Mouse (Mus musculus) ovary, postnatal 36 days (tissue): ENCODE measurements around the gene Lyz2.
"Not testable (repeated sequence)": the region's sequence is repeated elsewhere in the genome, so short reads cannot be mapped to it uniquely, and the experiment has no call there.

Source experiments
- DNase-seq: peaks from one replicate; pipeline ENCODE4 v3.0.0; 2022; ENCODE audit warnings: low spot score, mixed read lengths

The Lyz2 gene

DNA sequence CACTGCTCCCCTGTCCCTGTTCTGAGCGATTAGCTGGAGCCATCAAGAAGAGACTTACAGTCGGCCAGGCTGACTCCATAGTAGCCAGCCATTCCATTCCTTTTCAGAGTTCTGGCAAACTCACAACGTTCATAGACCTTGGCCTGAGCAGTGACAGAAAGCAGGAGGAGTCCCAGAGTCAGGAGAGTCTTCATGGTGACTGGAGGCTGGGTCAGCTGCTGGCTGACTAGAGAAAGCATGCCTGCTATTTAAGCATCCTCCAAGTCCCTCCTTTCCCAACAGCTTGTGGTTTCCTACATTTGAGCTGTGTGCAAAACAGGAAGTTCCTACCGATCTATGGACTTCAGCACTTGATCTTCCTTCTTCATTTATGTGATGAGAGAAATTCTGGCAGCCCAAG, at the start of gene Lyz2:
Gene Lyz2, minus strand, starts transcription at position 273 of the 400 bp plus-strand sequence.
- DNase-seq = no peak

DNA sequence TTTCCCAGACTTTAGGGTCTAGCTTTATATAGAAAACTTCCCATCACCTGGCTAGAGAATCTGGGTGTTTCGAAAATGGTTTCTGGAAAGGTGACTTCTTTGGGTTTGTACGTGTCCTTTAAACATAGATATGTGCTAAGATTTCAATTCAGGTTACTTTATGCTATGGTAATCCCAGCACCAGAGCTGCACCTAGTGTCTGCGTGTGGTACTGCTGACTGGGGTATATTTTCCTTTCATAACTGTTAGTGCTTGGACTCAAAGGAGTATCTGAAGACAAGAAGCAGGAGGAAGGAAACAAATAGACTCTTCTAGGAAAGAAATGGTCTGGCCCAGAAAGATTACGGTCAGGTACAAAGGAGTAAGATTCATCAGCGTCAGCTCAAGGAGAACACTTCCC, 48.4 kb upstream of the Lyz2 start:
- no peak for DNase-seq

DNA sequence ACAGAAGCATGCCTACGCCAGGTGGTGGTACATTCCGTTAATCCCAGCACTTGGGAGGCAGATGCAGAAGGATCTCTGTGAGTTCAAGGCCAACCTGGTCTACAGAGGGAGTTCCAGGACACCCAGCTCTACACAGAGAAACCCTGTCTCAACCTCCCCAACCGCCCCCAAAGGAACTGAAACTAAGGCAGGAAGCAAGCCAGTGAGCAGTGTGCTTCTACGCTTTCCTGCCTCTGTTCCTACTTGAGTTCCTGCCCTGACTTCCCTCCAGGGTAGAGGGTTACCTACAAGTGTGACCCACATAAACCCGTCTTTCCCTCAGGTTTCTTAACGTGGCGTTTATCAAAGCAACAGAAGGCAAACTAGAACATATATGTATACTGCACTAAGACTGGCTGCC, 41.7 kb upstream of the Lyz2 start:
- no peak for DNase-seq

DNA sequence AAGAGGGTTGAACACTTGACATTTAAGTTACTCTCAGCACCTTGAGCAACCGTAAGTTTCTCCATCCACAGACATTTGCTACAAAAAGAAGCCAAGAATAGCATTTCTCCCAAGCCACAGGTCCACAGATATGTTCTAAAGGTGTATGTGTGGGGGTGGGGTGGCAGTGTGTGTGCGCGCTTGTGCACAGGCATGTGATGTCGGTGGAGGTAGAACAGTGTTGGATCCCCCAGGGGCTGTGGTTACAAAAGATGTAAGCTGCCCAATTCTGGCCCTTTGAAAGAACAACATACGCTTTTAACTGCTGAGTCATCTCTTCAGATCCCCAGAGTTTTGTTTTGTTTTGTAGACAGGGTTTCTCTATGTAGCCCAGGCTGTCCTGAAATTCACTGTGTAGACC, 40.5 kb upstream of the Lyz2 start:
- no peak for DNase-seq

DNA sequence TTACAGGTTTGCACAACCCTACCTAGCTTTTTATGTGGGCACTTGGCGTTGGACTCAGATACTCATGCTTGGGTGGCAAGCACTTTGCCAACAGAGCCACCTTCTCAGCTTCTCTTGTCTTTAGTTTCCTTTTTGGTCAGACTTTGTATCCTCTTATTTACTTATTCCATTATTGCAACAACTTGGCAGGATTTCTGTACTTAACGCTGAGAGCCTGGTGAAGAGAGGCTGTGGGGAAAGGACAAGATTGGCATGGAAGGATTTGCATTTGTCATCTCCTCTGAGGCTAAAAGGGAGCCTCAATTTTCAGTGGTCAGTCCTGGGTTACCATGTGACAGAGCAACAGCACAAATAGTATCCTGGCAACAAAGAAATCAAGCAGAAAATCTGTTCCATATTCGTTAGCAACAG, 38.5 kb upstream of the Lyz2 start:
- no peak for DNase-seq

DNA sequence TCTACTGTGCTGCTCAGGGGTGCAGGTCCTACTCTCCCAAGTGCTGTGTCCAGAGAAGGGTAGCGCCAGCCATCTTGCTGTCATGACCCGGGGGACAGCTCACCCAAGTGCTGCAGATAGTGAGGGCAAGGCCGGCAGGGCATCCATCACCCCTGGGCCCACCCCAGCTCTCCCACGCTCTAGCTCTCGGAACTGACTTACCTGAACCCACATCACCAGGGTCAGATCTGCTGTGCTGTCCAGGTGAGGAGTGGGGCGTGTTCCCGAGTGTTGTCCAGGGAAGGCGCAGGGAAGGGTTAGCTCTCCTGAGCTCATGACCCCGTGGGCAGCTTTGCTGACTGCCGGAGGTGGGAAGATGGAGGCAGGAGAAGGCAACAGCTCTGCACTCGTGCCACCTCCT, 34.3 kb upstream of the Lyz2 start:
- DNase-seq = no peak

DNA sequence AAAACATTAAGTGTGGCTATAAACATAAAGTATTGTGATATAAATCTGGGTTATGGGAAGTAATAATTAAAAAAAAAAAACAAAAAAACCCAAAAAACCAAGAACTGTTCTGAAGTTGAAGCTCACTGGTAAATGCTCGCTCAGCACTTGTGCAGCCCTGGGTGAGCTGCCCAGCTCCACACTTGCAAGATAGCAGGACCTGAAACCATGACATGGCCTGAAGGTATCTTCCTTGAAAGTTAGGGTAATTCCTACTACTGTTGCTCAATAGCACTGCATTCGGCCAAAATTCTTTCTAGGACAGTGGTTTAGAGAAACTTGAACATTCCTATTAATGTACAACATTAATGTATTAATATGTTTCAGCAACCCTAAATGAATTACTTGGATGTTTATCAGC, 31.0 kb upstream of the Lyz2 start:
- no peak for DNase-seq

DNA sequence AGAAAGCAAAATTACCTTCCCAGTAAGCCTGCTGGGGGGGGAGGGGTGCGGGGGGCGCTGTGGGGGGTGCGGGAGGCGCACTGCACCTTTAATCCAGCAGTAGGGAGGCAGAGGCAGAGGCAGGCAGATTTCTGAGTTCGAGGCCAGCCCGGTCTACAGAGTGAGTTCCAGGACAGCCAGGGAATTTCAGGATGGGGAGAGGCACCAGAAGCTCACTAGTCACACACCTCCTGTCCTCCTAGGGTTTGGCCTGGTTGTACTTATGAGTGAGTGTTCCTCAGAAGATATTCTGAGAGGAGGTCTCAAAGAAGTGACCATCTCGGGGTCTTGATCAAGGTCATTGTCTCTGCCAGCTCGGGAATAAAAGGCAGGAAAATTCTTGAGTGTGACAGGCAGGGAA, 30.0 kb upstream of the Lyz2 start:
- no peak for DNase-seq

DNA sequence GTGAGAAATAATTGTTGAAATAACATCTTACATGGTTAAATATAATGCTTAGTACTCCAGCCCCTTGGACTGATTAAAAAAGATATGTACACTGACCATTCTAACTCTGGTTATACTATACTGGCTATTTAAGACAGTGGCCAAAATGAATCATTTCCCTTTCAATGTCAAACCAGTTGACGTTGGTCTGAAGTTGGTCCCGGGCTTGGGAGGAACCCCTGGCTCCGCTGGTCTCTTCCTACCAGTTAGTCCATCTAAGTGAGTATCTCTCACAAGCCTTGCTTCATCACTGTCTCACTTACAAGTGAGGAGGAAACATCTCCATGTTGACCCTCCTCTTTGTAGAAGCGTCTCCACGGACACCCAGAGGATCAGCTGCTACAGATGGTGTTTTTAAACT, 22.2 kb upstream of the Lyz2 start:
- DNase-seq = no peak

DNA sequence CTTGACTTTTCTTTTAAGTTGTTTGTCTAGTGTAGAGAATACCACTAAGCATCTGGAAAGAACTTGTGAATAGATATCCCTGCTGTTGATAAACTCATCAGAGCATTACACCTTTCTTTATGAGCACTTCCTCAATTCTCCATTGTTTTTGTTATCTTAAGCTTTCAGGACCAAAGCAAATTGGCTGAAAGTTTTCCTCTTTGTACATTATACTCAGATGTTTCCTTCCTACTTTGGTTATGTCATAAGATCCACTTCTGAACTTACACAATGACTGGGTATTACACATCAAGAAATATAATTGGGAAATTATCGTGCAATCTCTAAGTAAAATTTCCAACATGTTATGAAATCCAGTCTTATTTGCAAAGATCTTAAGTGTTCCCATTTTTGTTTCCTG, 19.6 kb upstream of the Lyz2 start:
- no peak for DNase-seq

DNA sequence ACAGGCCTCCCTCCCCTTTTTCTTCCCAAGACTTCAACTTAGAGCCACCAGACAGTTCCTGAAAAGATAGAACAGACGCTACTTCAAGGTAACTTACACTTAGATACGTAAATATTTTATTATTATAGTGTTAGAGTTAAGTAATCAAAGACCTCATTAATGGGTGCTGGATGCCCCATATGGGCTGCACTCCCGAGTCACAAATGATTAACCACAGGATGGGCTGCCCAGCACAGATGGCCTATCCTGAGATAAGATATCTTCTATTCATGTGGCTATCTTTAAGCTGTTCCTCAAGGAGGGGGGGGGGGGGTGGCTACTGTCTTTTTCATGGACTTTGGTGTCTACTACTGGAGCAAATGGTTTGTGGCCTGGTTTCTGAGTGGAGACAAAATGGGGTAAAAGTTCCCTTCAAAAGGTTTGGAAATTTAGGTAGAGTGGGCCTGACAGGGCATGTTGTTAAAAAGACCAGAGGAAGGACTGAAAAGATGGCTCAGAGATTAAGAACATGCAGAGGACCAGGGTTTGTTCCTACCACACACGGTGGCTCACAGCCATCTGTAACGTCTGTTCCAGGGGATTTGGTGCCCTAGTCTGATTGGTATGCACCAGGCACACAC, 17.9 kb upstream of the Lyz2 start:
- DNase-seq = no peak

DNA sequence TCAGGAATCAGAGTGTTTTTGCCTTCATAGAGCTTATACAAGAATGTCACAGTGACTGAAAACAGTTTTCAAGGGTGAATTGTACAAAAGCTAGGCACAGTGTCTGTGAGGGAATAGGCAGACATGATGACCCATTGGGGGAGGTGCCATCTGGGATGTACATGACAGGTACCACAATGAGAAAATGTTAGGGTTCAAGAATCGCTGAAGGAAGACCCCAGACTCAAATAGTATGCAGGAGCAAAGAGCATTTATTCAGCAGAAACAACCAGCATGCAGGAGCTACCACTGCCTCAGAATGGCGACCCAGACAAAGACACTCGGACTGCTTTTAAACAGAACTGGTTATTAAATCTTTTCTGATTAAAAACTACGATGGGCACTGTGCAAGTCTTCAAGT, 17.0 kb upstream of the Lyz2 start:
- no peak for DNase-seq

DNA sequence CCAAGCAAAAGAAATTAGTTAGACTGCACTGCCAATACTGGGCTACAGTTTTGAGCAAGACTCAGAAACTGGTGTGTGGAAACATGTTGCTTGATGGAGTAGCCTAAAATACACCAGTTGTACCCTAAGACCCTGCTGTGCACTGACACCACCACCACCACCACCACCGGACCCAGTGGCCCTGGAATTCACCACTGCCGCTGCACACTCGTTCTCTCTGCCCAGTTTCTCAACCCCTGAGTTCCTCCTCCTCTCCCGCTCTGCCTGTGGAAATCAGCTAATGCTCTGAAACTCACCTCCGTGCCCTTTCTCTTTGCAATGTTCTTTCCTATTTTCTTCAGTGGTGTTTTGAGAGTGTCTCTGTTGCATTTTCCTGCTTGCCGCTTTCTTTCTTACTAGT, 16.2 kb upstream of the Lyz2 start:
- DNase-seq = no peak

DNA sequence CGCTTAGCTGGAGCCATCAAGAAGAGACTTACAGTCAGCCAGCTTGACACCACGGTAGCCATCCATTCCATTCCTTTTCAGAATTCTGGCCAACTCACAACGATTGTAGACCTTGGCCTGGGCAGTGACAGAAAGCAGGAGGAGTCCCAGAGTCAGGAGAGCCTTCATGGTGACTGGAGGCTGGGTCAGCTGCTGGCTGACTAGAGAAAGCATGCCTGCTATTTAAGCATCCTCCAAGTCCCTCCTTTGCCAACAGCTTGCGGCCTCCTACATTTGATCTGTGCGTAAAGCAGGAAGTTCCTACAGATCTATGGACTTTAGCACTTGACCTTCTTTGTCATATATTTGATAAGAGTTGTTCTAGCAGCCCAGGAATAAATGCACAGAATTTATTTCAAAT, 10.6 kb upstream of the Lyz2 start, which contains the start of gene Lyz1:
Gene Lyz1, minus strand, starts transcription at position 198 of the 400 bp plus-strand sequence.
- DNase-seq = no peak

DNA sequence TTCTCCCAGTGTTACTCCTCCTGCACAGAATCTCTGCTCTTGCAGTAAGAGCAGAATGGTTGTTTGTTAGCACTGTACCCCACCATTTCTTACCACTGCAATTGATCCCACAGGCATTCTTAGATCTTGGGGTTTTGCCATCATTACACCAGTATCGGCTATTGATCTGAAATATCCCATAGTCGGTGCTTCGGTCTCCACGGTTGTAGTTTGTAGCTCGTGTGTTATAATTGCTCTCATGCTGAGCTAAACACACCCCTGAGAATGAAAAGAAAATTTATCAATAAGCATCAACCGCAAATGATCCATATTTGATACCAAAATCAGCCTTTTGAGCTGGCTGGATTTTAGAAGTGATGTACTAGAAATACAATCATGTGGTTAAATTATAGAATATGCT, 8.8 kb upstream of the Lyz2 start:
- DNase-seq = not testable (repeated sequence)

DNA sequence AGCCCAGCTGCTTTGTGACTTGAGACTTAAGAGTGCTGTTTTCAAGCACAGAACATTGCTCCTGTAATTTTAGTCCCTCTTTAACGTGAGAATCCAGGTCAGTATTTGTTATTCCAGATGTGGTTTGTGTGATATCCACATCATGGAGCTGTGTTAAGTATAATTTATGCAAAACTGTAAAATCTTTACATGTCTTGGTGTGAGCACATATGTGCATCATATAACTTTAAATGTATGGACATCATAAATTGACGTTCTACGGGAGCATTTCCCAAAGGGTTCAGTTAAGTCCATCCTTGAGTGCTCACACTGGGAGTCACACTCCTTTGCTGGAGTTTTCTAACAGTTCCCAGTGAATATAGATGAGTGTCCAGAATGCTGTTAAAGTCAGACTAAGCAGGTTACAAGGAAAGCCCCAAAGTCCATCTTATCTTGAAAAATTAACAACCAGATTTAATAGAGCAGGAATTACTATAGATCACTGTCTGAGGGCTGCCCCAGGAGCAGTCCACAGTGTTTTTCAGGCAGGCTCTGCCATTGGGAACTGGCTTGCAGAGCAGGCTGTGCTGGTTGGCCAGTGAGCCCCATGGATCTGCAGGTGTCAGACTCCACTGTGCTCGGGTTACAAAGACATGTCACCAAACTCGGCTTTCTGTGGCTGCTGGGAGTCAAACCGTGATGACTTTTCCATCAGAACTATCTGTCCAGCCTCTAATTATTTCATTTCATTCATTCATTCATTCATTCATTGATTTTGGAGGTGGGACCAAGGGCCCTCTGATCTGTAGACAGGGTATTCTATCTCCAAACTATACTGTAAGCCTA, 8.1 kb upstream of the Lyz2 start:
- no peak for DNase-seq

DNA sequence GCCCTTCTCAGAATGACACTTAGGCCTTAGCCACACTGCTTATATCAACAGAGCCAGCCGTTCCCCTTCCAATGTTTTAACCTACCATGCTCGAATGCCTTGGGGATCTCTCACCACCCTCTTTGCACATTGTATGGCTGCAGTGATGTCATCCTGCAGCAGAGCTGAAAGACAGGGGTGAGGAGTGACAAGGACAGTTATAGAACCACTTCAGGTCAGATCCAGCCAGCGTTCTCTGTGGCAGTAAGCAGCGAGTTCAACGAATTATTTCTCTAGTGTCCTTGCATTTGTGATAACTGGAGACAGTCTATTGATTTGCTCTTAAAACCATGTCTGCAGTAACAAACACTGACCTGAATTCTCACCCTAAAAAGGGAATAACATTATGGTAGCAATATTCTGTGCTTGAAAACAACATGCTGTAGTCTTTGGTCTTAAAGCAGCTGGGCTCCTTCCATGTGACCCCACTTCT, 6.9 kb upstream of the Lyz2 start:
- DNase-seq = not testable (repeated sequence)

DNA sequence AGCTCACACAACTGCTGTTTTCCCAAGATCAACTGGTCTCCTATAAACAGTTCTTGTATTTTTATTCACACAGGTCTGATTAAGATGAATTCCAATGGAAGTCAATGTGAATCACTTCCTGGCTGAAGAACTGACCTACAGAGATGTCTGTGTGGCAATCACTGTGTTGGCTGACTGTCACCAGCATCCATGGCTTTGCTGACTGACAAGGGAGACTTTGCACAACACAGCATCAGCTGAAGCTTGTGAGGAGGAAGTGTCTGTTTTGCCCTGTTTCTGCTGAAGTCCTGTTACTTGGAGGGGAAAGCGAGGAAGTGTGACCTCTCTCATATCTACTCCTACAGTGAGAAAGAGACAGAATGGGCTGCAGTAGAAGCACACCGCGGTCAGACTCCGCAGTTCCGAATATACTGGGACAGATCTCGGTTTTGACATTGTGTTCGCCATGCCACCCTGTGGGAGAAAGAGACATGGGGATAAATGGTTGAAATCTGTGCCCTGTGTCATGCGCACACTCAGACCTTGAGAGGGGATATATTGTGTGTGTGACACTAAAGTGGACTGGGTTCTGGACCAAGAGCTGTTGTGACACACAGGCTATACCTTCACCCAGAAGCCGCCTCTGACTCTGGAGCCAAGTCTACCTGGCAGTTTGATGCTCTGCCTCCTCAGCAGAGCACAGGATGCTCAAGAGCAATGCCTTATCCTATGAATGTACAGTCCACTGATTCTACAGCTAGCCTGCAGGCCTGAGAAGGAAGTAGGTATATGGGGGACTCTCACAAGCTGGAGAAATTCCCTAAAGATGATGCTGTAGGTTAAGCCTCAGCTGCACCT, 6.3 kb upstream of the Lyz2 start:
- no peak for DNase-seq

DNA sequence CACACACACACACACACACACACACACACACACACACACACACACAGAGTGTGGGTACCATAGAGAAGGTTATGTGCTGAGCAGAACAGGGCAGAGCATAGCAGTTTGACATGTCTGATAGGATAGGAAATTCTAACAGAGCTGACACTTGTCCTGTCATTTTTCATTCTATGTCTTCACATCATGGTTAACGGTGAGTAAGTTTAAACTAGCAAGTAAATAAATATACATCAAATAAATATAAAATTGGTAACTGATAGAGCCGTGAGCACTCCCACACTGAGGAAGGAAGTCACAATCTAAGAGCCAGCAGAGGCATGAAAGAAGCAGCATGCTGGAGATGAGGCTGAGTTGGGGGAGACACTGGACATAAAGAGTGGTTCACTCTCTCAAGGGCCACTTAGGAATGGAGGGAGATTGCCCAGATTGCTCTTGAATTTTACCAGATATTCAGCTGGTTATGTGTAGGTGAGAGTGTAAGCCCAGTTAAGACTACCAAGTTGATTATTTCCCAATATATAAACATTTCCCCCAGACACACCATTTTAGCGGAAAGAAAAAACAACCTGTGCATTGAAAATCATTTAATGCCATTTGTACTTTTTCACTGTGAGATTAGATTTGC, 5.2 kb upstream of the Lyz2 start:
- DNase-seq = no peak

DNA sequence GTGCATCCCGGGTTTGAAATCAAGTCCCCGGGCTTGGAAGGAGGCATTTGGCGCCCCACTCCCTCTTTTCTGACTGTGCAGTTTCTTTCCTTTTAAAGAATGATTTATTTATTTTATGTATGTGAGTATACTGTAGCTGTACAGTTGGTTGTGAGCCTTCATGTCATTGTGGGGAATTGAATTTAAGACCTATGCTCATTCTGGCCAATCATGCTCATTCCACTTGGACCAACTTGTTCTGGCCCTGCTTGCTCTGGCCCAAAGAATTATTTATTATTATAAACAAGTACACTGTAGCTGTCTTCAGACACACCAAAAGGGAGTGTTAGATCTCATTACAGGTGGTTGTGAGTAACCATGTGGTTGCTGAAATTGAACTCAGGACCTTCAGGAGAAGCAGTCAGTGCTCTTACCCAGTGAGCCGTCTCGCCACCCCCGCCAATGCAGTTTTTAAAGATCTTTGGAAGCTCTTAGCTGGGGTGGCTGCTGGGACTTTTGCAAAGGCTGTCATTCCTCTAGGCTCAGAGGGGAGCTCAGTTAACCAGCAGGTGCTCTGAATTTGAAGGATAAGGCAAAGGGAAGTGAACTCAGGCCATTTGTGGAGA, 4.3 kb upstream of the Lyz2 start:
- no peak for DNase-seq

DNA sequence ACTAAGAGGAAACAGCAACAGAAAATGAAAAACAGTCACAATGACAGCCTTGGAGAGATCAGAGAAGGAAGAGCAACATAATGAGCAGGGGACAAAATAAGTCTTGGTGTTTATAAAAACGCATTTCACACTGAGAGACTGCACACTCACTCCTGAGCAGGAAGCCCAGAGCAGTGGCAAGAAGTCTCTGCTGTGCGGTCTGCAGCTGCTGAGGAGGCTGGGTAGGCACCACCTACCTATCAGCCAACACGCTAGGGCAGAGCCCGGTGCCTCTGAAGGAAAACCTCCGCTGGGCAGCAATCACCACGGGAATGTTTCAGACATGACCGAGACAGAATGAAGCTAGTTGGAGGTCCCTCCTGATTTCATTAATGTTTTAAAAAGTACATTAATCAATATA, 3.5 kb upstream of the Lyz2 start:
- not testable (repeated sequence) for DNase-seq
